Mouse (Mus musculus) hindbrain, postnatal 0 days (tissue): ENCODE measurements at regions not wholly inside any gene's neighbourhood (a gene's known extent, or its start where the extent isn't known, plus 50 kb on each side); places are given as distances from the start of the nearest gene placed in this dataset.

ENCODE experiments used
- ATAC-seq: fragments of 200-750 bp; cut with Nextera tagmentation; 2 replicates; pipeline ENCODE4 v1.8.0; 2017; ENCODE audit warnings: mild to moderate bottlenecking, moderate TSS enrichment, moderate library complexity
- DNase-seq: peaks from one replicate; pipeline ENCODE4 v3.0.0-alpha.2; 2015; ENCODE audit warnings: low spot score
- H3K27ac ChIP-seq: fragments of 300-500 bp; sonication (generic); 2 replicates; pipeline ENCODE4 v1.5.1; 2014; ENCODE audit warnings: mild to moderate bottlenecking
- H3K27me3 ChIP-seq: fragments of 300-500 bp; sonication (generic); 2 replicates; pipeline ENCODE4 v1.6.1; 2014; ENCODE audit warnings: low read length, mixed read lengths; ENCODE audit not compliant: insufficient read depth
- H3K36me3 ChIP-seq: fragments of 300-500 bp; sonication (generic); 2 replicates; pipeline ENCODE4 v1.6.1; 2014; ENCODE audit warnings: low read length, mixed read lengths; ENCODE audit not compliant: insufficient read depth
- H3K4me1 ChIP-seq: fragments of 300-500 bp; sonication (generic); 2 replicates; pipeline ENCODE4 v1.6.1; 2014; ENCODE audit warnings: antibody characterized with exemption, low read length, mixed read lengths; ENCODE audit not compliant: insufficient read depth
- H3K4me2 ChIP-seq: fragments of 300-500 bp; sonication (generic); 2 replicates; pipeline ENCODE4 v1.6.1; 2014; ENCODE audit warnings: low read depth, mild to moderate bottlenecking, low read length, moderate library complexity, mixed read lengths
- H3K4me3 ChIP-seq: fragments of 300-500 bp; sonication (generic); 2 replicates; pipeline ENCODE4 v1.5.1; 2014; ENCODE audit warnings: low read length
- H3K9ac ChIP-seq: fragments of 300-500 bp; sonication (generic); replicated peaks from 2 replicates; pipeline ENCODE4 v1.6.1; 2014; ENCODE audit warnings: mild to moderate bottlenecking, low read length, moderate library complexity, mixed read lengths
- H3K9me3 ChIP-seq: fragments of 300-500 bp; sonication (generic); 2 replicates; pipeline ENCODE4 v1.6.1; 2016; ENCODE audit warnings: low read length, mixed read lengths
- CTCF ChIP-seq: IDR thresholded peaks from 2 replicates; pipeline ENCODE4 v1.5.1; 2016; ENCODE audit warnings: antibody characterized with exemption, control low read depth, low read depth
- WGBS: fragments of 180-500 bp; shearing (Covaris S2); extraction: QIAGEN DNeasy Blood & Tissue Kit; methylation state at CpG from one replicate; pipeline ENCODE4 v1.1.7; 2014; 5-methylcytosine and 5-hydroxymethylcytosine counted together

- Histone ChIP-seq H3K4me2 (no peak overlapping the region), H3K36me3 (no peaks in the 10 kb centered on the region), H3K9me3 (no peaks in the 10 kb centered on the region), H3K4me1 (no peaks in the 10 kb centered on the region), H3K27me3 (no peaks in the 10 kb centered on the region), H3K4me3 (no peak overlapping the region), H3K9ac (no peak overlapping the region), H3K27ac (no peak overlapping the region)
- no peak for TF ChIP-seq CTCF
- ATAC-seq (no peak), DNase-seq (no peak)
- 69% methylated on average over 3 of the region's 3 CpGs for WGBS
Observed at GRCm38 (mm10) chr2:114822657-114823056, 167.9 kb upstream of the Dph6 start.

GRCm38 (mm10) chr2:114828192-114828591 lies 173.4 kb upstream of the Dph6 start:
- H3K4me2 ChIP-seq: no peak overlapping the region
- H3K36me3 ChIP-seq: no peaks in the 10 kb centered on the region
- H3K4me1 ChIP-seq: no peaks in the 10 kb centered on the region
- H3K9ac ChIP-seq: no peak overlapping the region
- no peak for TF ChIP-seq CTCF
- H3K9me3 ChIP-seq: no peaks in the 10 kb centered on the region
- H3K27ac ChIP-seq: no peak overlapping the region
- DNase-seq (peak; percentile 20), ATAC-seq (no peak)
- H3K27me3 ChIP-seq: no peaks in the 10 kb centered on the region
- 29% methylated on average over 6 of the region's 6 CpGs for WGBS
- no peak overlapping the region for H3K4me3 ChIP-seq

- Histone ChIP-seq H3K4me1 (no peaks in the 10 kb centered on the region), H3K4me2 (no peak overlapping the region), H3K36me3 (no peaks in the 10 kb centered on the region), H3K4me3 (no peak overlapping the region), H3K9me3 (no peaks in the 10 kb centered on the region), H3K9ac (no peak overlapping the region), H3K27me3 (no peaks in the 10 kb centered on the region), H3K27ac (no peak overlapping the region)
- DNase-seq: no peak
- 0 out of 2 replicates have a peak, but pooled peaks have one; percentile 18 for ATAC-seq
- TF ChIP-seq CTCF: no peak
- 45% methylated on average over 2 of the region's 2 CpGs for WGBS
Observed at GRCm38 (mm10) chr2:114835694-114836093, 180.9 kb upstream of the Dph6 start.

- TF ChIP-seq CTCF: no peak
- DNase-seq: peak; percentile 47
- H3K4me1 ChIP-seq: no peaks in the 10 kb centered on the region
- no peak overlapping the region for H3K4me2 ChIP-seq
- no peaks in the 10 kb centered on the region for H3K27me3 ChIP-seq
- 0 out of 2 replicates have a peak, but pooled peaks cover 2% of the 10 kb centered on the region for H3K9me3 ChIP-seq
- H3K36me3 ChIP-seq: no peaks in the 10 kb centered on the region
- WGBS: 58% methylated on average over 9 of the region's 9 CpGs
- no peak overlapping the region for H3K27ac ChIP-seq
- ATAC-seq: peak; percentile 71
- H3K4me3 ChIP-seq: no peak overlapping the region
- no peak overlapping the region for H3K9ac ChIP-seq
Observed at GRCm38 (mm10) chr2:114843696-114844388, 189.1 kb upstream of the Dph6 start.

- ATAC-seq (no peak; the same call in 1 of the 2 replicates), DNase-seq (no peak)
- no peaks in the 10 kb centered on the region for H3K4me1 ChIP-seq
- H3K4me2 ChIP-seq: no peak overlapping the region
- 64% methylated on average over 3 of the region's 3 CpGs for WGBS
- H3K4me3 ChIP-seq: no peak overlapping the region
- no peak for TF ChIP-seq CTCF
- 0 out of 2 replicates have a peak, but pooled peaks cover 2% of the 10 kb centered on the region for H3K9me3 ChIP-seq
- H3K27ac ChIP-seq: no peak overlapping the region
- no peak overlapping the region for H3K9ac ChIP-seq
- H3K27me3 ChIP-seq: no peaks in the 10 kb centered on the region
- no peaks in the 10 kb centered on the region for H3K36me3 ChIP-seq
Observed at GRCm38 (mm10) chr2:114844389-114844771, 189.6 kb upstream of the Dph6 start.

- Histone ChIP-seq H3K9ac (no peak overlapping the region), H3K27me3 (no peaks in the 10 kb centered on the region), H3K36me3 (no peaks in the 10 kb centered on the region), H3K9me3 (no peaks in the 10 kb centered on the region), H3K4me3 (no peak overlapping the region), H3K4me2 (no peak overlapping the region), H3K27ac (no peak overlapping the region), H3K4me1 (no peaks in the 10 kb centered on the region)
- DNase-seq (no peak), ATAC-seq (no peak)
- WGBS: 90% methylated on average over 5 of the region's 5 CpGs
- TF ChIP-seq CTCF: no peak
Observed at GRCm38 (mm10) chr2:114848439-114848838, 193.7 kb upstream of the Dph6 start.

GRCm38 (mm10) chr2:114848914-114849313 lies 194.2 kb upstream of the Dph6 start:
- Histone ChIP-seq H3K36me3 (no peaks in the 10 kb centered on the region), H3K27ac (no peak overlapping the region), H3K9ac (no peak overlapping the region), H3K4me3 (no peak overlapping the region), H3K9me3 (no peaks in the 10 kb centered on the region), H3K27me3 (no peaks in the 10 kb centered on the region), H3K4me2 (no peak overlapping the region), H3K4me1 (no peaks in the 10 kb centered on the region)
- no peak for ATAC-seq
- DNase-seq: no peak
- 91% methylated on average over 2 of the region's 2 CpGs for WGBS
- TF ChIP-seq CTCF: no peak
